Mouse (Mus musculus) liver, adult 2 months (tissue): ENCODE results near the gene Mmp17.

Source experiments
- CTCF ChIP-seq: fragments of 200-500 bp; IDR thresholded peaks from 2 replicates; pipeline ENCODE4 v1.5.1; 2011; ENCODE audit warnings: low read depth, low read length, control low read depth
- POLR2A ChIP-seq: fragments of 200-500 bp; IDR thresholded peaks from 2 replicates; pipeline ENCODE4 v1.6.1; 2011; ENCODE audit warnings: low read length, control low read depth; ENCODE audit not compliant: insufficient read depth; ENCODE audit errors: extremely low read depth

GRCm38 (mm10) chr5:129590915-129591314 is 6.9 kb downstream of the Mmp17 start:
- TF ChIP-seq CTCF = no peak
- TF ChIP-seq POLR2A = no peak
